9 mouse cellular contexts compared by ENCODE assay signal in the genomic region with DNA sequence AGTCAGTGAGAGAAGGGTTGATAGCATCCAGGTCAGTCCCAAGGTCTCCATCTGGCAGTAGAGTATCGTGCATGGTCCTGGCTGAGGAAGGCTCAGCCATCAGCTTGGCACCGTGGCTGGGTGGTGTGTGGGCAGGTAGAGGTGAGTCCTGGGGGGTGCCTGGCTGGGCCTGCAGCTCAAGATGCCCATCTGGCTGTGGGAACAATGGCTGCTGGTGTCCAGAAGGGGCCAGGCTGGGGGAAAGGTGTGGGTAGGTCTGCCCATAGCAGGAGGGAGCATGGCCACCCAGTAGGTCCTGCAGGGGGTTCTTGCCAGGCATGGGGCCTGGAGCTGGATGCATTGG. TPM values are rescaled to one million over a fixed set of nuclear protein-coding genes. Genes with fewer than 3 reads are reported as not detected.
DNase-seq lines count a peak whose midpoint lies in the region; ATAC-seq and TF ChIP-seq lines count a peak whose summit lies in the region.
"Had no signal": no experiment of that assay in that cellular context is flagged by ENCODE, and none has a peak within 500 bp of the region (broad histone marks: within the 10 kb centered on the region; RNA-seq: fewer than 3 reads in every experiment).

No protein-coding gene starts in this region.

- 65% methylated on average over 2 of the region's 2 CpGs for WGBS in hindbrain, embryonic 10.5 days
- WGBS in hindbrain, embryonic 11.5 days, result 57% methylated on average over 2 of the region's 2 CpGs
- 61% methylated on average over 2 of the region's 2 CpGs for WGBS in hindbrain, embryonic 12.5 days
- 45% methylated on average over 2 of the region's 2 CpGs for WGBS in liver, embryonic 16.5 days (ENCODE audit: insufficient replicate concordance)

- no peak for ATAC-seq in hindbrain, embryonic 11.5 days (ENCODE audit: low FRiP score)
- ATAC-seq in hindbrain, embryonic 12.5 days (ENCODE audit: low FRiP score), result no peak
- ATAC-seq in liver, embryonic 16.5 days (ENCODE audit: low read depth), result no peak
- no peak for ATAC-seq in granulocyte monocyte progenitor cell, adult 5-6 weeks (replicated peaks; ENCODE audit: poor library complexity, severe bottlenecking)

- H3K4me3 ChIP-seq in hindbrain, embryonic 10.5 days, result peak overlapping the region; percentile 45; the same call in 1 of the 2 replicates
- H3K4me3 ChIP-seq in hindbrain, embryonic 11.5 days (ENCODE audit: low read depth, low read length), result no peak overlapping the region
- no peak overlapping the region for H3K4me3 ChIP-seq in ES-E14 (ENCODE audit: insufficient read depth in 1 of 2, low read depth in 1 of 2, low read length in 2 of 2, poor library complexity in 1 of 2, severe bottlenecking in 1 of 2)
- H3K4me3 ChIP-seq in hindbrain, embryonic 12.5 days, result no peak overlapping the region
- H3K4me3 ChIP-seq in liver, embryonic 16.5 days (ENCODE audit: low read depth, low read length), result no peak overlapping the region

- peaks cover 11% of the 10 kb centered on the region; the same call in 1 of the 2 replicates for H3K27me3 ChIP-seq in hindbrain, embryonic 10.5 days (ENCODE audit: insufficient read depth, poor library complexity, severe bottlenecking)
- no peaks in the 10 kb centered on the region for H3K27me3 ChIP-seq in hindbrain, embryonic 11.5 days (ENCODE audit: control insufficient read depth, insufficient read depth, low read length)
- H3K27me3 ChIP-seq in hindbrain, embryonic 12.5 days, result no peaks in the 10 kb centered on the region
- no peaks in the 10 kb centered on the region for H3K27me3 ChIP-seq in liver, embryonic 16.5 days (ENCODE audit: control insufficient read depth, insufficient read depth, low read depth, low read length)

- DNase-seq in hindbrain, embryonic 10.5 days (ENCODE audit: low spot score), result no peak
- DNase-seq in hindbrain, embryonic 11.5 days (ENCODE audit: low spot score), result no peak
- no peak for DNase-seq in ES-E14 (ENCODE audit: low read depth, low spot score)
- no peak for DNase-seq in embryo, embryonic 10 days (ENCODE audit: low spot score)
- DNase-seq in cerebellum, adult 8-10 months, result no peak

- no peaks in the 10 kb centered on the region for H3K36me3 ChIP-seq in hindbrain, embryonic 10.5 days
- no peaks in the 10 kb centered on the region for H3K36me3 ChIP-seq in hindbrain, embryonic 11.5 days (ENCODE audit: control insufficient read depth, insufficient read depth, low read length)
- H3K36me3 ChIP-seq in ES-E14 (ENCODE audit: control insufficient read depth, insufficient read depth, low read length, poor library complexity, severe bottlenecking), result no peaks in the 10 kb centered on the region
- H3K36me3 ChIP-seq in hindbrain, embryonic 12.5 days, result no peaks in the 10 kb centered on the region
- H3K36me3 ChIP-seq in liver, embryonic 16.5 days (ENCODE audit: control insufficient read depth, insufficient read depth), result no peaks in the 10 kb centered on the region

- no peak overlapping the region for H3K9ac ChIP-seq in hindbrain, embryonic 11.5 days (ENCODE audit: low read depth, low read length)
- H3K9ac ChIP-seq in ES-E14 (ENCODE audit: insufficient read depth, low read depth, low read length, poor library complexity, severe bottlenecking), result peak overlapping the region; percentile 44; the same call in 1 of the 2 replicates
- H3K9ac ChIP-seq in hindbrain, embryonic 12.5 days, result no peak overlapping the region
- H3K9ac ChIP-seq in liver, embryonic 16.5 days (ENCODE audit: low read depth, low read length), result no peak overlapping the region

- no peaks in the 10 kb centered on the region for H3K9me3 ChIP-seq in hindbrain, embryonic 10.5 days
- H3K9me3 ChIP-seq in hindbrain, embryonic 11.5 days (ENCODE audit: control insufficient read depth, low read length), result no peaks in the 10 kb centered on the region
- no peaks in the 10 kb centered on the region for H3K9me3 ChIP-seq in ES-E14 (ENCODE audit: control insufficient read depth, insufficient read depth, low read depth, low read length)
- H3K9me3 ChIP-seq in hindbrain, embryonic 12.5 days (replicated peaks), result no peaks in the 10 kb centered on the region
- no peaks in the 10 kb centered on the region for H3K9me3 ChIP-seq in liver, embryonic 16.5 days (replicated peaks; ENCODE audit: control insufficient read depth, low read length)

- no peak overlapping the region for H3K4me2 ChIP-seq in hindbrain, embryonic 11.5 days (replicated peaks; ENCODE audit: low read depth, low read length)
- 0 out of 2 replicates have a peak overlapping the region, but pooled peaks have one; percentile 31 for H3K4me2 ChIP-seq in hindbrain, embryonic 12.5 days (replicated peaks)
- peak overlapping the region; percentile 73 for H3K4me2 ChIP-seq in liver, embryonic 16.5 days (ENCODE audit: low read depth, low read length)

- H3K27ac ChIP-seq in hindbrain, embryonic 10.5 days, result peak overlapping the region; percentile 35; the same call in 1 of the 2 replicates
- no peak overlapping the region for H3K27ac ChIP-seq in hindbrain, embryonic 11.5 days (ENCODE audit: low read depth, low read length)
- no peak overlapping the region for H3K27ac ChIP-seq in ES-E14 (ENCODE audit: insufficient read depth, low read depth, low read length, poor library complexity, severe bottlenecking)
- H3K27ac ChIP-seq in hindbrain, embryonic 12.5 days, result no peak overlapping the region
- H3K27ac ChIP-seq in liver, embryonic 16.5 days (ENCODE audit: low read length), result no peak overlapping the region

- in situ Hi-C loops in ES-E14 (cut with MboI; ENCODE audit: low sequenced_read_pairs in 2 of 2, unreplicated experiment in 2 of 2), result loop anchor here in 1 of 2 experiments (5.0 kb wide), 1 partner anchor 37 kb away; no protein-coding TSS in a partner anchor

- peaks cover 27% of the 10 kb centered on the region for H3K4me1 ChIP-seq in hindbrain, embryonic 10.5 days (replicated peaks)
- H3K4me1 ChIP-seq in hindbrain, embryonic 11.5 days (replicated peaks; ENCODE audit: control insufficient read depth, insufficient read depth, low read length), result no peaks in the 10 kb centered on the region
- peaks cover 0 to 12% of the 10 kb centered on the region in 2 experiments; a peak in 1 of 4 replicates for H3K4me1 ChIP-seq in ES-E14 (ENCODE audit: control insufficient read depth in 2 of 2, insufficient read depth in 2 of 2, low read length in 2 of 2, poor library complexity in 1 of 2)
- H3K4me1 ChIP-seq in hindbrain, embryonic 12.5 days, result no peaks in the 10 kb centered on the region
- H3K4me1 ChIP-seq in liver, embryonic 16.5 days (ENCODE audit: control insufficient read depth, low read depth, low read length), result peaks cover 6% of the 10 kb centered on the region

TF ChIP-seq in ES-E14, 5 proteins besides CTCF, POLR2A, EP300 and RAD21 (continues in another document):
- TF ChIP-seq ZNF384 (IDR thresholded peaks at IDR 0.05; ENCODE audit: low read depth, low read length) (no peak), CHD2 (IDR thresholded peaks at IDR 0.05; ENCODE audit: low read depth, low read length) (no peak)

RNA-seq across cellular contexts. Expression of a gene that starts 17.5 kb away (rescaled TPM):
- 59.1 and 76.7 TPM in 2 replicates for polyA plus RNA-seq in hindbrain, embryonic 10.5 days (2016; fragmentation: Nextera tagmentation; extraction: Ambion mirVana)
- polyA plus RNA-seq in hindbrain, embryonic 11.5 days (2014; fragmentation: Nextera tagmentation; extraction: Ambion mirVana), result 66.2 and 73.1 TPM in 2 replicates
- 22.2 and 24.5 TPM in 2 replicates for total RNA-seq in ES-E14 (2012; rRNA removed)
- polyA plus RNA-seq in hindbrain, embryonic 12.5 days (2016; fragmentation: Nextera tagmentation; extraction: Ambion mirVana), result 86.0 and 92.7 TPM in 2 replicates
- 22.7 and 24.1 TPM in 2 replicates for polyA plus RNA-seq in liver, embryonic 16.5 days (2015; fragmentation: Nextera tagmentation; extraction: Ambion mirVana)
- total RNA-seq in granulocyte monocyte progenitor cell, adult 5-6 weeks (2014; fragmentation: Nextera tagmentation), result 24.0 and 41.0 TPM in 2 replicates
- 11.9 and 18.5 TPM in 2 replicates for total RNA-seq in granulocyte monocyte progenitor cell, adult 5-6 weeks (2017)

RNA-seq across cellular contexts. Expression of a gene that starts 25.6 kb away (rescaled TPM):
- polyA plus RNA-seq in hindbrain, embryonic 10.5 days (2016; fragmentation: Nextera tagmentation; extraction: Ambion mirVana), result not detected in 2 replicates
- polyA plus RNA-seq in hindbrain, embryonic 11.5 days (2014; fragmentation: Nextera tagmentation; extraction: Ambion mirVana), result 0.05 TPM in 1 of 2 replicates, not detected in the other
- not detected in 2 replicates for total RNA-seq in ES-E14 (2012; rRNA removed)
- not detected in 2 replicates for polyA plus RNA-seq in hindbrain, embryonic 12.5 days (2016; fragmentation: Nextera tagmentation; extraction: Ambion mirVana)
- not detected in 2 replicates for polyA plus RNA-seq in liver, embryonic 16.5 days (2015; fragmentation: Nextera tagmentation; extraction: Ambion mirVana)
- total RNA-seq in granulocyte monocyte progenitor cell, adult 5-6 weeks (2014; fragmentation: Nextera tagmentation), result not detected in 2 replicates
- total RNA-seq in granulocyte monocyte progenitor cell, adult 5-6 weeks (2017), result not detected in 2 replicates
- total RNA-seq: layer of hippocampus, postnatal 14 days had no signal

RNA-seq across cellular contexts. Expression of a gene that starts 32.5 kb away (rescaled TPM):
- polyA plus RNA-seq in hindbrain, embryonic 10.5 days (2016; fragmentation: Nextera tagmentation; extraction: Ambion mirVana), result 74.6 and 82.9 TPM in 2 replicates
- polyA plus RNA-seq in hindbrain, embryonic 11.5 days (2014; fragmentation: Nextera tagmentation; extraction: Ambion mirVana), result 49.4 and 54.2 TPM in 2 replicates
- total RNA-seq in ES-E14 (2012; rRNA removed), result 45.7 and 78.9 TPM in 2 replicates
- 76.9 and 77.1 TPM in 2 replicates for polyA plus RNA-seq in hindbrain, embryonic 12.5 days (2016; fragmentation: Nextera tagmentation; extraction: Ambion mirVana)
- polyA plus RNA-seq in liver, embryonic 16.5 days (2015; fragmentation: Nextera tagmentation; extraction: Ambion mirVana), result 31.2 and 36.0 TPM in 2 replicates
- total RNA-seq in granulocyte monocyte progenitor cell, adult 5-6 weeks (2014; fragmentation: Nextera tagmentation), result 47.6 and 51.6 TPM in 2 replicates
- total RNA-seq in granulocyte monocyte progenitor cell, adult 5-6 weeks (2017), result 13.7 and 14.9 TPM in 2 replicates

RNA-seq across cellular contexts. Expression of a gene that starts 38.0 kb away (rescaled TPM):
- 2.5 and 3.1 TPM in 2 replicates for polyA plus RNA-seq in hindbrain, embryonic 10.5 days (2016; fragmentation: Nextera tagmentation; extraction: Ambion mirVana)
- 2.7 and 3.3 TPM in 2 replicates for polyA plus RNA-seq in hindbrain, embryonic 11.5 days (2014; fragmentation: Nextera tagmentation; extraction: Ambion mirVana)
- total RNA-seq in ES-E14 (2012; rRNA removed), result 5.0 and 9.8 TPM in 2 replicates
- polyA plus RNA-seq in hindbrain, embryonic 12.5 days (2016; fragmentation: Nextera tagmentation; extraction: Ambion mirVana), result 16.8 and 20.1 TPM in 2 replicates
- polyA plus RNA-seq in liver, embryonic 16.5 days (2015; fragmentation: Nextera tagmentation; extraction: Ambion mirVana), result 15.0 and 19.6 TPM in 2 replicates
- 0.69 and 2.8 TPM in 2 replicates for total RNA-seq in granulocyte monocyte progenitor cell, adult 5-6 weeks (2014; fragmentation: Nextera tagmentation)
- total RNA-seq in granulocyte monocyte progenitor cell, adult 5-6 weeks (2017), result 0.15 TPM in 1 of 2 replicates, not detected in the other

RNA-seq across cellular contexts. Expression of a gene that starts 59.4 kb away (rescaled TPM):
- polyA plus RNA-seq in hindbrain, embryonic 10.5 days (2016; fragmentation: Nextera tagmentation; extraction: Ambion mirVana), result 53.2 and 62.7 TPM in 2 replicates
- polyA plus RNA-seq in hindbrain, embryonic 11.5 days (2014; fragmentation: Nextera tagmentation; extraction: Ambion mirVana), result 48.3 and 52.2 TPM in 2 replicates
- 58.2 and 96.2 TPM in 2 replicates for total RNA-seq in ES-E14 (2012; rRNA removed)
- polyA plus RNA-seq in hindbrain, embryonic 12.5 days (2016; fragmentation: Nextera tagmentation; extraction: Ambion mirVana), result 29.4 and 35.9 TPM in 2 replicates
- polyA plus RNA-seq in liver, embryonic 16.5 days (2015; fragmentation: Nextera tagmentation; extraction: Ambion mirVana), result 33.0 and 33.7 TPM in 2 replicates
- 11.9 and 25.4 TPM in 2 replicates for total RNA-seq in granulocyte monocyte progenitor cell, adult 5-6 weeks (2014; fragmentation: Nextera tagmentation)
- 50.8 and 57.7 TPM in 2 replicates for total RNA-seq in granulocyte monocyte progenitor cell, adult 5-6 weeks (2017)
